Mouse (Mus musculus): ENCODE data around the gene Prkcb. TPM values are rescaled to one million over a fixed set of nuclear protein-coding genes. Genes with fewer than 3 reads are reported as not detected.

Prkcb gene
- total RNA-seq, 2 experiments from 2014 or later = 1,042 to 1,074 TPM

DNA sequence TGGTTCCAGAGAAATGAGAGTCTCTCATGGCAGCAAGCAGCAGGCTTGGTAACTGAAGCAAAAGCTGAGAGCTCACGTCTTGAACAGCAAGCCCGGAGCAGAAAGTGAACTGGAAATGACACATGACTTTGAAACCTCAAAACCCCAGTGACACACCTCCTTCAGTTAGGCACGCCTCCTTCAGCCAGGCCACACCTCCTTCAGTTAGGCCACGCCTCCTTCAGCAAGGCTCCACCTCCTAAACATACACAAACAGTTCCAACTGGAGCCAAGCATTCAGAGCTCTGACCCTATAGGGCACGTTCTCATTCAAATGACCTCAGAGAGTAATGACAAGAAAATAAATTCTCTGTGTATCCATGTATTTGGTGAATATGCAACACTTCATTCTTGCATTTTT, 316.5 kb downstream of the Prkcb start:
- intact Hi-C loops (cut with DNase I) = no loop called here
- no peak for DNase-seq (ENCODE audit: low spot score in 2 of 2)

DNA sequence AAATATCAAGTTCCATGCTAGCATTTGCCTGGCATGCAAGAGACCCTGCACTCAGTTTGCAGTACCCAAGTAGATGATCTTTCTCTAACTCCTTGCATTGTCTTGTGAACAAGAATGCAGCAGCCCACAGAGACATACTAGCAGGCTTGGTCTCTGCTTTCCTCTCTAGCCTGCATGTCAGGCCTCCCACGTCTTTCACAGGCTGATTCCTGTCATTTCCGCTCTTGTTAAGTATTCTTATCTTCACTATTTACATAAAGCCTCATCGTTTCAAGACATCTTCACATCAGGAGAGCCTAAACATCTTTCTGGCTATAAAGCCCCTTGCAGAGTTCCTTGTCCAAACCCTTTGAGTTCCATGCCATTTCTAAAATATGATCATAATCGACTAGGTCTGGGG, 320.9 kb downstream of the Prkcb start:
- intact Hi-C loops (cut with DNase I) = no loop called here
- DNase-seq (ENCODE audit: low spot score in 2 of 2) = peak in 1 of 2 experiments; percentile 61

- intact Hi-C loops (cut with DNase I) = no loop called here
These were observed 321.6 kb downstream of the Prkcb start for GRCm38 (mm10) chr7:122610161-122610560.

GRCm38 (mm10) chr7:122613876-122614275, 325.3 kb downstream of the Prkcb start:
- DNase-seq (ENCODE audit: low spot score in 2 of 2) = no peak
- intact Hi-C loops (cut with DNase I) = no loop called here

More at GRCm38 (mm10) chr7:122610161-122610560, 321.6 kb downstream of the Prkcb start:
- no peak for DNase-seq (ENCODE audit: low spot score in 2 of 2)

DNA sequence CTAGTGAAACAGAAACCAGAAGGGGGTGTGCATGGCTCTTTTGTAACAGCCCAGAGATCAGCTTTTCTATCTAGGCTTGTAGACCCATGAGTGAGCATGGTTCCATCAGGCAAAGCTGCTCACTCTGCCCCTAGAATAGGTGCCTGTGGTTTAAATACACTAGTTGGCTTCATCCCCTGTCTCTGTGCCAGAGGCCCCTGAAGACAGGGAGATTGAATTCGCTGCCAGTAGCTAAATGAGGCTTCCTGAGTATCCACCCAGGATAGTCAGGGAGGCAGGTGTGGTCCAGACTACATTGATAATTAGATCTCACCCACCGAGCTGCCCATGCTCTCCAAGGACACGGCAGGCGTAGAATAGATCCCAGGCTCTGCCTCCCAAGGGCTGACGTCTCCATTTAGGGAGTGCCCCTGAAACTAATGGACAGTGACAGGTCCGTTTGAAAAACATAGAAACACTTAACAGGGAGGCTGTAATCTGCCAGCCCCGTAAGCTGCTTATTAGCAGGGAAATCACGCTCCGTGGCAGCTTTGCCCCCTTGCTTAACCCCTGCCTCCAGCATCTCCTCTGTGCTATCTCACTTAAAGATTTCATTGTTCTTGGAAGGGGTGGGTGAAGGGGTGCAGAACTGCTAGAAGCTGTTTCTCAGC, 333.7 kb downstream of the Prkcb start:
- DNase-seq (ENCODE audit: low spot score in 2 of 2) = no peak
- intact Hi-C loops (cut with DNase I) = no loop called here

GRCm38 (mm10) chr7:122623753-122624152, 335.2 kb downstream of the Prkcb start:
- intact Hi-C loops (cut with DNase I) = no loop called here
- no peak for DNase-seq (ENCODE audit: low spot score in 2 of 2)

- intact Hi-C loops (cut with DNase I) = no loop called here
- peak in 1 of 2 experiments; percentile 31 for DNase-seq (ENCODE audit: low spot score in 2 of 2)
These were observed 339.5 kb downstream of the Prkcb start for GRCm38 (mm10) chr7:122628050-122628449.

DNA sequence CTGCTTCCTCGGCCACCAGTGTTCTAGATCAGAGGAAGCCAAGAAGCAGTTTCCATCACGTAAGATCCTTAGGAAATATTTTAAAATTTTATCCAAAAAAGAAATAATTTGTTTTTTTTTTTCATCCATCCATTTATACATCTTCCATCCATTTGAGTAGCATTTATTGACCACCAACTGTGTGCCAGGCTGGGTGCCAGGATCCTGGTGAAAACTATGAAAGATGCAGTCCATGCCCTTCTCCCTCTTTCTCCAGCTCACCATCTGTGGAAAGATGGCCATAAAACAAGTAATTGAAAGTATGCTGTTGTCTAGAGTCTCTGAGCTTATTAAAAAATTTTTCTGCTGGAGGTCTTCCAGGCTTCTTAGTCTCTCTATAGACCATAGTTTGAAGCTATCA, 341.8 kb downstream of the Prkcb start:
- no peak for DNase-seq (ENCODE audit: low spot score in 2 of 2)
- intact Hi-C loops (cut with DNase I) = no loop called here

DNA sequence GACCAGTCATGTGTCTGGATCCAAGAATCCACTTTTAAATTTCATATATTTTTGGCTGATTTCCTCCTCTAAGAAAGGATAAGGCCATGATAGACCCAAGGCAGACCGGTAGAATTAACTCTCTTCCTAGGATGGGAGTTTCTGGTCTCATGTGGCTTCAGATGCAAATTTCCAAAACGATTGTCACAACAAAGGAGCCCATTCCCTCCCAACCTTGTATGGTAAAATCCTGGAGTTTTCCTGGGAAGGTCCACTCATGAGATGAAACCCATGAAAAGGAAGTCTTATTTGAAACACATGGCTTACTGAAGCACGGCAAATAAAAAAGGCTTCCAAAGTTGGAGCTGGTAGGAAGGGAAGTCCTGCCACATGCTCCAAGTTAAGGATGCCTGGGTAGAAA, 342.6 kb downstream of the Prkcb start:
- intact Hi-C loops (cut with DNase I) = no loop called here
- no peak for DNase-seq (ENCODE audit: low spot score in 2 of 2)

GRCm38 (mm10) chr7:122632946-122633345, 344.4 kb downstream of the Prkcb start:
- intact Hi-C loops (cut with DNase I) = no loop called here
- no peak for DNase-seq (ENCODE audit: low spot score in 2 of 2)

DNA sequence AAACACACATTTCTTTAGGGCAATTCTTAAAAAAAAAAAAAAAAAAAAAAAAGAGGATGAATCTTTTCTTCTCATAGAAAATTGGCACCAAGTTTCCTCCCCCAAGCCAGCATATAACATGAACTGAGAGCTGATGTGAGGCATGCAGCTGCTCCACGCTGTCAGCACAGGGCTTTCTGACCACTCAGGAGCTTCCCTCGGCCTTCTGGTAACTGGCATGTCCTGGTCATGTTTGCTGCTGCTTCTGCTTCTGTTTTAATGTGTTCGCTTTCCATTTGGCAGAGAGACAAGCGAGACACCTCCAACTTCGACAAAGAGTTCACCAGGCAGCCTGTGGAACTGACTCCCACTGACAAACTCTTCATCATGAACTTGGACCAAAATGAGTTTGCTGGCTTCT, 344.9 kb downstream of the Prkcb start:
- no peak for DNase-seq (ENCODE audit: low spot score in 2 of 2)
- intact Hi-C loops (cut with DNase I) = no loop called here

- intact Hi-C loops (cut with DNase I) = loop anchor here (2.0 kb wide), 1 partner anchor 59 kb away; no protein-coding TSS in a partner anchor
- DNase-seq (ENCODE audit: low spot score in 2 of 2) = peak; percentile 49 to 87
These were observed 355.1 kb downstream of the Prkcb start for GRCm38 (mm10) chr7:122643676-122644075.

DNA sequence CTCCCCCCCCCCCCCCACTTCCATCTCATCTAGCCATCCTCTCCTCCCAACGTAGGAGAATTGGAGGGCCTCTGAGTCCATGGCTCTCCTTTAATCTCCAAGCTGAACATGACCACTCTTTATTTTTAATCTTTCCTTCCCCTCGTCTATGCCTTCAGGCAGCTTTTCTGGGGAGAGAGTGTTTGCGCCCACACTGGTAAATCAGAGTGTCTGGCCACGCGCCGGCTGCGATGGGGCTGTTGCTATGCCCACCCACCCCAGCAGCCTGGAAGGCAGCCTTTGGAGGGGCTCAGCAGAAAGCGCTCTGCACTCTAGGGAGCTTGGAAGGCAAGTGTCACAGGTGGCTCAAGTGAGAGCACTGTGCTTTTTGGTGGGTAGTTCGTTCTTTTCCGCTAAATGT, 360.8 kb downstream of the Prkcb start:
- intact Hi-C loops (cut with DNase I) = loop anchor here (2.0 kb wide), 1 partner anchor 21 kb away; the partner anchor contains the start of gene Cacng3
- DNase-seq (ENCODE audit: low spot score in 2 of 2) = peak; percentile 51 to 86

GRCm38 (mm10) chr7:122652523-122652922, 364.0 kb downstream of the Prkcb start:
- intact Hi-C loops (cut with DNase I) = no loop called here
- DNase-seq (ENCODE audit: low spot score in 2 of 2) = no peak

DNA sequence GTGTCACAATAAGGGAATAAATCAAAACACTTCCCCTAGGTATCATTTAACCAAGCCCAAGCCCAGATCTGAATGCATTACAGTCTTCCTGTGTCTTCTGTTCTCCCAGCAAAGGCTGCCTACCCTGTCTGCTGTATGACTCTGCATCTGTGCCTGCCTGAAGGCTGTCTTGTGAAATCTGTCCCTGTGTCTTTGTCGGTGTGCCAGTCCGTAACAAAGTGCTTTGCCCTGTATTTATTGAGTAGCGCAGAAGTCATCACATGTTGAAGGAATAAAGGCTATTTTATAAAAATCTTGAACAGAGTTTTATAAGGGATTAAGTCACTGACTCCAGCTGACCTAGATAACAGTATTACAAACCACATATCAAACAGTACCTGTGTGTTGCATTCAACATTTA, 368.1 kb downstream of the Prkcb start:
- intact Hi-C loops (cut with DNase I) = no loop called here

GRCm38 (mm10) chr7:122657423-122658126, 369.0 kb downstream of the Prkcb start:
- no peak for DNase-seq (ENCODE audit: low spot score in 2 of 2)
- intact Hi-C loops (cut with DNase I) = no loop called here

More for the DNA sequence above, 368.1 kb downstream of the Prkcb start:
- DNase-seq (ENCODE audit: low spot score in 2 of 2) = no peak

DNA sequence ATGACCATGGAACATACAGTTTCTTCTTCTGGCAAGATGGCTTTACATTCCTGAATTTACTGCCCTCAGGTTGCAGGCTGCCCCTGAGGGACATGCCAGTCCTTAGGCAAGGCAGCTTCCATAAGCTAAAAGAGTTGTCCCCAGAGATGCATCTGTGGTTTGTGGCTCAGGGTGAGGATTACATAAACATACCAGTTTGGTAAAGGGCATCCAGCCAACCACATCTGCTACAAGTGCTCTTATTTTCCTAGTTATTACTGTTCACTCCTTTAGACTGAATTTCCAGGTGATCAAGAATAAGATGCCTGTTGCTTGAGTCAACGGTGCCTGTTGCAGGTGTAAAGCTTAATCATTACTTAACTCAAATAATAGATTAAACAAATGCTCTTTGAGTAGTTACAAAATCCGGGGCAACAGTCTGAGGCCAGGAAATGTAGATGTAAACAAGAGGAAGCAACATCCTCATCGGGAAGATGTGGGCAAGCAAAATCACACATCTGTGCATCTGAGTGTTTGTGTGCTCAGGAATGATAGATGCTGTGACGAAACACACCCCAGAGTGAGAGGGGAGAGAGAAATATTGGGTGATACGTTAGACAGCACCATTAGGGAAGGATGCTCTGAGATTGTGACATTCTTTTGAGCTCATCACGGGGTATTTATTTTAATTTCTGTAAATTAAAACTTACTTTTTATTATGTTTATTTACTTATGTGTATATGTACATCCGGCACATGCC, 376.9 kb downstream of the Prkcb start:
- intact Hi-C loops (cut with DNase I) = no loop called here
- DNase-seq (ENCODE audit: low spot score in 2 of 2) = no peak

DNA sequence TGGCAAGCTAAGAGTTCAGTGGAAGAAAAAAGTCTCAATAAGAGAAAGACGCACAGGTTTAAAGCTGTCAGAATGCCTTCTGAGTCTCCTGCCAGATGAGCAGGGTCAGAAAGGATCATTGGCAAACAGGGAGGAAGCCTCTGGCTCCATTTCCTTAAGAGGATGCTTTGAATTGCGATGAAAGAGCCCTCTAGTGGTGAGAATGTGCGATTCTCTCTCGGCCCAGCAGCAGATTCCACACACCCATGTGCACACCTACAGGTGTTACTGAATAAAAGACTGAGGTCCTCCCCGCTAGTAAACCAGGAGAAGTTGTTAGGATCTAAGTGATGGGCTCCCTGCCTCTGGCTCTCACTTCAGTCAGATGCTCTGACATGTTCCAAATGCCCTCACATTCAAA, 379.4 kb downstream of the Prkcb start:
- peak; percentile 40 to 64 for DNase-seq (ENCODE audit: low spot score in 2 of 2)
- intact Hi-C loops (cut with DNase I) = no loop called here

DNA sequence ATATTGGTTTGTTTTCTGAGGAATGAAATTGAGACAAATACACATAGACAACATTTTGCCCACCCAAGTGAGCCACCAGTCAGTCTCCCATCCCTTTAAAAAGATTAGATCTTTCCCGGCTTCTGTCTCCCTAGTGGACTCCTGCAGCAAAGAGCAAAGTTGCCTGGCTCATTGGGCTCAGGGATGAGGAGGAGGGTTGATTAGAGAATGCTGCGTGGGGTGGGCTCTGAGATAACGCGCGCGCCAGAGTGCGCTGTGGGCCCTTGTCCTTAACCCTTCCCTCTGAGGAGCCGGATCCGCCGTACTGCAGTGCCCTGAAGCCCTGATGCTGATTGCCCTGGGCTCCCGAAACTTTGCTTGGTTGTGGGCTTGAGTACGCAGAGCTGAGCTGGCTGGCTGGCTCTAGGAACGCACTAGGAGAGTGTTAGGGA, 381.9 kb downstream of the Prkcb start, which contains the start of gene Cacng3:
TSS of gene Cacng3 (plus strand) at position 51 of the 431 bp plus-strand sequence.
- no peak for DNase-seq (ENCODE audit: low spot score in 2 of 2)
- intact Hi-C loops (cut with DNase I) = loop anchor here (2.0 to 5.0 kb wide), 7 partner anchors 22 to 252 kb away; no protein-coding TSS in a partner anchor

All from left cerebral cortex, postnatal 25 days (tissue).